Mouse (Mus musculus): ENCODE results near the gene Acr.

GRCm38 (mm10) chr15:89582494-89582893 is 14.4 kb downstream of the Acr start:
- TF ChIP-seq CTCF (IDR thresholded peaks at IDR 0.05) (no peak), POLR2A (IDR thresholded peaks at IDR 0.05; ENCODE audit: insufficient read depth, low read depth, low read length) (no peak), EP300 (IDR thresholded peaks at IDR 0.05; ENCODE audit: insufficient read depth, low read depth, low read length) (no peak)

Data from heart, adult 2 months (tissue).